Mouse (Mus musculus) spleen, postnatal 36 days (tissue): ENCODE results near the gene Wdfy4.

Experiments
- DNase-seq, 2 experiments: peaks; one replicate each; pipeline ENCODE4 v3.0.0; 2022; ENCODE audit warnings: low spot score in 2 of 2, mixed read lengths in 1 of 2

Wdfy4 gene

DNA sequence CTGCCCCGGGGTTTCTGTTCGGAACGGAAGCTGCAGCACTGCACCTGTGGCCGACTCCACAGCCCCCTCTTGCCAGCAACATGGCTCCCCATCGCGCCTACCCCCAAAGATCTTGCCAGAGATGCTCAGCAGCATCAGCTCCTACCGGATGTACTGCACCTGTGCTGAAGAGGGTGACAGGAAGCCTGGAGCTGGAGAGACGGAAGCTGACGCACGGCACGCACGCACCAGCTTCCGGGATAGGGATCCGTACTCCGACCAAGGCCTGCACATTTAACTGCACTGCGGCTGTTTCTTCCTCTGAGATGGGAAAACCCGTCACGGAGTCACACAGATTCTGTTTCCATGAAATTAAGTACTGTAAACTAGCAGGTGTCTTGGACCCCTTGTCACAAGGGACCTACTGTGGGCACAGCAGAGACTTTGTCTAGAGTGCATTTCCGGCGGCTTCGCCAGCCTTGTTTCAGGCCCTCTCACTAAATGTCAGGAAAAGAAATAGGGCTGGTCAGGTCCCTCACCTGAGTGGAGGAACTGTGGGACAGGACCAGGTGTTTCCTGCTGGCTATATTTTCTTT lies 4.6 kb upstream of the Wdfy4 start:
- peak; percentile 36 to 41 for DNase-seq

DNA sequence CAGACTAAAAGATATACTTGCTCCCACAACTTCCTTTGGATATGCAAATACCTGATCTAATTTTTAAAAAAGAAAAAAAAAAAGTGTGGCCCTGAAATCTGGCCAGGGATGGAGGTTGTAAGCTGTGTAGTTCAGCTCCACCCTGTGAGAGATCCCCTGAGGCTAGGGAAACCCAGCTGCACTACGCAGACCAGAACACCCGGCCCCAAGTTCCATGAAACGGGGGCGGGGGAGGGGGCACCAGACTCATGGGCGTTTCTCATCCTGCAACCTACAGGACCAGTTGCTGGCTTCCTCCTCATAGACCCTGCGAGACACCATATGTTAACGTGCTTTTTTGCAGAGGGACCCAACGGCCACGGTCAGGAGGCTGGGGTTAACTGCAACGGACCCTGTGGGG lies 3.9 kb upstream of the Wdfy4 start:
- peak; percentile 68 to 69 for DNase-seq

DNA sequence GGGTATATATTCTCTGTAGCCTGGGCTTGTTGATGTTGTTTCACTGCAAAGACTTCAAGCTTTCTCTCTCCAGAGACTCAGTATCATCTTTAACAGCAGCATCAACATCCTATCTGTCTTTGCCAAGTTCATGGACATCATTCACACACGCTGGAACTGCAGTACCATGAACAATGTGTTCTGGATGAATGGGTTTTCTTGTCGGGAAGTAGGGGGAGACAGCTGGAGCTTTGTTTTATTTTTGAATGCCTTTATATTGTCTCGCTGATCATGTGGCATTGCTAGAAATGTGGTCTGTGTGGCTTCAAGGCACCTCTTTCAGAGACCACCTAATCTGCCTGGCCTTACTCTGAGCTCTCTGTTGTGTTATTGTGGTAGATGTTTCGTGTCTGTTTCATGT lies 1.9 kb upstream of the Wdfy4 start:
- DNase-seq: no peak

GRCm38 (mm10) chr14:33180102-33180501 lies 5.2 kb downstream of the Wdfy4 start:
- DNase-seq: no peak

DNA sequence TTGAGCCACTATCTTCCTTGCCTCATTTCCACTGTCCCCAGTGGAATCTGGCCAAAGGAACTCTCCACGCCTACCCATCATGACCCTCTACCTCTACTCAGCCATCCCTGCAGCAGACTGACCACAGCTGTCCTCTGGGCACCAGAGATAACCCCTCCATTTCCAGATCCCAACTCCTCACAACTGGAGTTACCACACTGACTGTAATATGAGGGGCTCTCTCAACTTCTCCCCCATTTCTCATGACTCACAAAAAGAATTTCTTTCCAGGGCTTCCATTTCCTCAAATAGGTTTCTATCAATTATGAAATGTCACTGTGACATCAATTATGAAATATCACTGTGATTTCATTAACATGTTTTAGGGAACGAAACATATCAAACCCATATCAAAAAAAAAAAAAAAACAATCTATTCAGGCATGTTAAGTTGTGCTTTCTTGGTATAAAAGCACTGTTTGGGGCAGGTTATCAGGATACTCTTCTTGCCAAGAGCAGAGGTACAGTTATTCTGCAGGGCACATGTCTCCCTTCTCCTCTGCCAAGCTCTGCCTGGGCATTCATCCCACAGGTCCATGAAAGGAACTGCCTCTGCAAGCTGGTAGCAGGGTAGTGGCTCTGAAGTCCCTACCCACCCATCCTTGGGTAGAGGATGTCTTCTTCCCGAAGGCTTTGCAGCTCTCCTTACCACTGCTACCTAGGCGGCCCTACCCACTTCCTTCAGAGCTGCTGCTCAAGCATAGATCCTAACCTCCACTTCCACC lies 10.1 kb downstream of the Wdfy4 start:
- peak; percentile 24 to 40 for DNase-seq

DNA sequence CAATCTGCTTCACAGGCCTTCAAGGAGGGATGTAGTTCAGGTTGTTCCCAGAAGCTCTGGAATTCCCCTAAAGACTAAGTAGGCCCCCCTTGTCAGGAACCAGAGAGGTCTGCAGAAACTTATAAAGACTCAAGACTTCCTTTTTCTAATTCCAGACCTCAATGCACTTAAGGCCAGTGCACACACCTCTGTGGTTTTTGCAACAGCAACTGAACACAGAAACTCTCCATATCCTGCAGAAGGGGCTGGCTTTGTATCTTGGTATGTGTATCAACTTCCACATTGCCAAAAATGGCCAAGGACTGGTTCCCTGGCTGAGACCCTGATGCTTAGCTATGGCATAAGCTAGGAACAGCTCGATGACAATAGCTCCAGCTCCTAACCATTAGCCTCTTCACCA lies 13.4 kb downstream of the Wdfy4 start:
- peak; percentile 30 to 44 for DNase-seq

GRCm38 (mm10) chr14:33168750-33169149 lies 16.6 kb downstream of the Wdfy4 start:
- peak; percentile 19 to 28 for DNase-seq

DNA sequence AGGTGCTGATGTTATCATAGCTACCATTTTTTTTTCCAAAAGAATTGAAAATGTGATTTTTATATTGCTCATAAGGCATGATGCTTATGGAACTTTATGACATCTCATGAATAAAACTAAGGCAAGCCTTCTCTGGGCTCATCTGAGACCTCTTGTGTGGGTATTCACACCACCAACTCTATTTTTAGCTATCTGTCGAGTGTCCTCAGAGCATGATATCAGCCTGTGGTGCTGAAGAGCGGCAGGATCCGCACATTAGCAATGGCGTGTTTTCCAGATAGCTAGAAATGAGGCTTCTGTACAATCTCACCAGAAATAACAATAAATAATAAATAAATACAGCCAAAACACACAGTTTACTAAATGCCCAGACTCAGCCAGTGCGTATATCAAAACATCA lies 23.1 kb downstream of the Wdfy4 start:
- no peak for DNase-seq

- DNase-seq: no peak
These were observed 27.0 kb downstream of the Wdfy4 start for GRCm38 (mm10) chr14:33158268-33158667.

DNA sequence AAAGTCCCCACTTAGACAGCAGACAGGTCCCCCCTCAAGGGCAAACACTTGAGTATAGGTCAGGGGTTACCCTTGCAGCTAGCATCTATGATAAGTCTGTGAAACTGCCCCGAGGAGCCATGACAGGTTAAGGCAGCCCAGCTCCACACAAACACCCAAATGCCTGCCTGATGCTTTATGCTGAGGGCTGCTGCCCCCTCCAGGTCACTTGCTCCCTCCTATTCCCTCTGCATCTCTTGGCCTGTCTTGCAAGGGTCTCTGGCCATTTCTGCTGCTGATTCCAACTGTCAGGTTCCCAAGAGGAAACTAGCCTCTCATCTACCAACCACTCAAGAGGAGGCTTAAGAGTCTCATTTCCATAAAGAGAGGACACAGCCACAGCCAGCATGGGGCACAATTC lies 32.4 kb downstream of the Wdfy4 start:
- DNase-seq: no peak

DNA sequence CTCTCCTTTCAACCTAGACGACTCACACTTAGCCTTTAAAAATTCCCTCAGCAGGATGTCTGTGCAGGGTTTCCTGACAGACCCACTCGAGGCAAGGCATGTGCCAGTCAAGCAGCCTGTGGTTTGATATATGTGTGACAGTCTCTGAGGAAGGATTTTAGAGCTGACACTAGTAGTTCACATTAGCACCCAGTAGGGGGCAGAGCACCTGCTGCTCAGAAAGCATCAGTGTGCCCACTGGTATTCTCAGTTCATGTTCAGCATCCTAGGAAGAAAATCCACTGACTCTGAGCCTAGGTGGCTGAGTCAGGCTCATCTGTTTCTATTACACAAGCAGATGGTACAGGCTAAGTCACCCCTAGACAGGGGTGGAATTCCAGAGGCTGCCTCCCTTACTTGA lies 39.0 kb downstream of the Wdfy4 start:
- DNase-seq: peak; percentile 12 to 31

- DNase-seq: no peak
These were observed 48.5 kb downstream of the Wdfy4 start for GRCm38 (mm10) chr14:33136843-33137242.

GRCm38 (mm10) chr14:33135170-33135569 lies 50.1 kb downstream of the Wdfy4 start:
- no peak for DNase-seq

DNA sequence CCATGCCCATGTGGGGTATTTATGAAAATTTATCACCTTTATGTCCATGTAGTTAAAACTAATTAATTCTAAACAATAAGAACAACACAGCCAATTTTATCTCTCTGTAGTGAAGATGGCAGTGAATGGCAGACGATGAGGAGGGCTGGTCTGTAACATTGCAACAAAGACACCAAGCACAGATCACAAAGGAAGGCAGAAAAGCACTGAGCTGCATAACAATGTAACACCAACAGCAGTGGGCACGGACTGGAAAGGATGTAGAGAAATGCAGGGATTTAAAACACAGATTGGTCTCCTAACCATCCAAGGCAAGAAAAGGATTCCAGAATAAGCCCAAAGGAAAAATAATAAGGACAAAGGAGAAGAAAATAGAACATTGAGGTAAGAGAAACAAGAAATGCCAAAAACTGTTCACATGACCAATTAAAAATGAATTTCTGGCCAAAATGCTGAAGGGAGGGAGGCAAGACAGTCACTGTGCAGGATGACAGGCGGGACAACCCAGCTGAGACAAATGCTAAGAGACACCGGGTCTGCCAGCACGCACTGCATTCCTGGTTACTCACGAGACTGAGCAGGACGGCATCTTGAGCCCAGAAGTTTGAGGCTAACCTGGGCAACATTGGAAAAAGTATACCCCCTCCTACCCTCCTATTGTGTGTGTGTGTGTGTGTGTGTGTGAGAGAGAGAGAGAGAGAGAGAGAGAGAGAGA lies 54.1 kb downstream of the Wdfy4 start:
- no peak for DNase-seq

DNA sequence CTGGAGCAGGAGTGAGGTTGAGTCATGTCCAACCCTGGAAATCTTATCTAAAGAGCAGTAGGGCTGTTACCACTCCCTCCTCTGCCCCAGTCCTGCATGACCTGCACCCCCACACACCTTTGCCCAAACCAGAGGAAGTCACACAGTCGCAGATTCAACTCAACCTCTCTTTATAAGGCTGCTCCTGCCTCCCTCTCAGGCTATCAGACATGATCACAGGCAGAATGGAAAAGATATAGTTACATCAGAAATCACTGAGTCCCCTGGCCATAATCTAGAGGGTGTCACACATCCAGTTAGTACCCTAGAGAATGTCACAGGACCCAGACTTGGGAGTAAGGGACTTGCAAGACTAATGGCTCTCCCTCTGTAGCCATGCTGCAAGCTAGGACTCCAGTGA lies 68.7 kb downstream of the Wdfy4 start:
- no peak for DNase-seq

DNA sequence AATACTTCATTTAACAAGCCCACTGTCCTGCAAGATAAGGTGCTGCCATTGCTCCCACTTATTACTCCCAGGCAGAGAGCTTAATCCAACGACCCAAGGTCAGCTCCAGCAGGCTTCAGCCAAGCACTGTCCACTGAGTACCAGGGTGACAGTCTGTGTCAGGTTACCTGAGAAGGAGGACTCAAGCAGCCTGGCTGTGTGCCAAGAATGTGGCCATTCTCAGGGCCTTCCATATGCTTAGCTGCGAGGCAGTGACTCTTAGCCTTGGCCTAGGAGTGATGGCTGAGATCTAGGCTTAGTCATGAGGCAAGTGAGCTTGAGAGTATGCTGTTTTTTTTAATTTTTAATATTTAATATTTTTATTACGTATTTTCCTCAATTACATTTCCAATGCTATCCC lies 80.5 kb downstream of the Wdfy4 start:
- DNase-seq: no peak

DNA sequence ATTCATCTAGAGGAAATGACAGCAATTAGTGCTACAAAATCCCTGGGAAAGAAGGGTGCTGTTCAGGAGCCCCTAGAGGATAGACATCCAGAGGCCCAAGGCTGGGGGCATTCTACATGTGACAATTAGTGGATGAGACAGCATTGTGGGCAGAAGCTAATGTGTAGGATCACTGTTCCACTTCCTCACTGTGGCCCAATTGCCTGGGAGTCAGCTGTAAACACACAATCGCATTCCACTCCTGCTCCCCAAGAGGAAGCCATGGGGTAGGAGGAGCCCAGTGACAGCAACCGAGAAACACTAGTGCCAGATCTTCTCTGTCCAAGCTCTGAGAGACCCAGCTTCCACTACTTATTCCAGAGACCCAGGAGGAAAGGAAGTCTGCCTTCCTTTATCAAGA lies 83.7 kb downstream of the Wdfy4 start:
- no peak for DNase-seq

DNA sequence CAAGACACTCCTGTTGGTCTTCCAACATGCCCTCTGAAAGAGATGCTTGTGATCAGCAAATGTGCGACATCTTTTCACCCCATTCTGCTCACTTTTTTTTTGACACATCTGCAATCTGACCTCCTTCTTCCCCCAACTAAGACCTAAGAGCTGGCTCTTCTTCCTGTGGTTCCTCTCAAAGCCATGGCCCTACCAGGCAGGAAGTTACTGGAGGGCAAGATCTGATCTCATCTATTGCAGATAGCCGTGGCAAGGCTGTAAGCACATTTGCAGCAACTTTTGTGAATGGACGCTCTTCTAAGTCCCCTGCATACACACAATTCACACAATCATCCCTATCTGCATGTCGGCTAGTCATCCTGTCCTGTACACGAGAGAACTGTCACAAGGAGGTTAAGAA lies 85.4 kb downstream of the Wdfy4 start:
- no peak for DNase-seq

- DNase-seq: peak in 1 of 2 experiments; percentile 5
These were observed 86.2 kb downstream of the Wdfy4 start for GRCm38 (mm10) chr14:33099111-33099510.

- DNase-seq: no peak
These were observed 88.8 kb downstream of the Wdfy4 start for GRCm38 (mm10) chr14:33096462-33096861.

DNA sequence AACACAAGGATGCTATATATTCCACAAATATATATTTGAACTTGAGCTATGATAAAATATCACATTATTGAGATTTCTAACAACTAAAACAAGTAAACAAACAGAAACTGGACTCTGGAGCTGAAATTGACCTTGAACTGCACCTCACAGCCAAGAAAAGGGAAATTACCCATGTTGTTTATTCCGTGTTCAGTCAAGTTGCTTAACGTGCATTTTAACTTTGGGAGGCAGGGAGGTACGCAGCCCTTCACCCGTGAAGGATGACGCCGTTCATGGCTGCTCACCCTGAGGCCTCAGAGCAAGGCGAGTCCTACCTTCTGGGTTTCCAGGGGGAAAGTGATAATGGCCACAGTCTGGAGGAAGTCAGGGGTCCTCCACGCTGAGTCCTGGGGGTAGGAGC lies 102.0 kb downstream of the Wdfy4 start:
- DNase-seq: no peak

DNA sequence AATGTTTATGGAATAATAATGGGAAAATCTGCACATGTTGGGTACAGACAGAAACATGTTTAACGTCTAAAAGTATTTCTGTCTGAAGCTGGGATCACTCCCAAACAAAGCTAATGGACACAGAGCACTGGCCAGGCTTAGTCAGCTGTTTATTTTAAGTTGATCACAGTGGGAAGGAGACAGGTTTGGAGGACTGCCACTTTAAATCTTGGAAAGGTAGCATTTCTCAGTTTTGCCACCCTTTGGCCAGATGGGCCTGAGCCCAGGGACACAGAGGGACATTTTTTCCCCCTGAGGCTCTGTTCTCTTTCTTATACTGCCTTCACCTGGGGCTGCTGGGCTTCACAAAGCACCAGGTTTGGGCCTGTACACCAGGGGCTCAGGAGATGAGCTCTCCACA lies 103.0 kb downstream of the Wdfy4 start:
- no peak for DNase-seq

DNA sequence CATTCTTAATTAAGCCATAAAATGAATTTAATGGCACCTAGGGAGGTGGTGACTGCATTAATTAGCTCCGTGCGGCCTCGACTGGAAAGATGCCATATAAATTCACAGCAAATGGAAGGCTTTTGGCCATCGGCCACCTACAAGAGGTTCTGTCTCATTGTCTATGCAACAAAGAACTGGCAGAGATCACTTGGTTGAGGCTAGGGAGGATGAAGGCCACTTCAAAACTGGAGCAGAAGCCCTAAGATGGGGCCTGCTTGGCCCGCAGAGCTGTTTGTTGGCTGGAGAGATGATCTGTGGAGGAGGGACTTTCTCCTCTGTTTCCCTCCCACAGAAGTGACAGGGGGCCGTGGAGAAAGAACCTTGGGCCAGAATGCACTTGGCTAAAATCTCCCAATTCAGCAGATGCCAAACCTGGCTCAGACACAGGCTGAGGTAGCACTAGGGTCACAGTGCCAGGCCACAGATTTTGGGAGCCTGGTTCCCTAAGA lies 103.9 kb downstream of the Wdfy4 start:
- DNase-seq: no peak
